Mouse (Mus musculus) ES-Bruce4 (cell line): ENCODE data around the gene Mov10.

Source experiments
- CTCF ChIP-seq: IDR thresholded peaks from one replicate; pipeline ENCODE4 v1.8.1; 2011; ENCODE audit warnings: low read depth, low read length
- EP300 ChIP-seq: IDR thresholded peaks from 2 replicates; pipeline ENCODE4 v1.6.1; 2011; ENCODE audit warnings: low read depth, low read length; ENCODE audit not compliant: insufficient read depth

DNA sequence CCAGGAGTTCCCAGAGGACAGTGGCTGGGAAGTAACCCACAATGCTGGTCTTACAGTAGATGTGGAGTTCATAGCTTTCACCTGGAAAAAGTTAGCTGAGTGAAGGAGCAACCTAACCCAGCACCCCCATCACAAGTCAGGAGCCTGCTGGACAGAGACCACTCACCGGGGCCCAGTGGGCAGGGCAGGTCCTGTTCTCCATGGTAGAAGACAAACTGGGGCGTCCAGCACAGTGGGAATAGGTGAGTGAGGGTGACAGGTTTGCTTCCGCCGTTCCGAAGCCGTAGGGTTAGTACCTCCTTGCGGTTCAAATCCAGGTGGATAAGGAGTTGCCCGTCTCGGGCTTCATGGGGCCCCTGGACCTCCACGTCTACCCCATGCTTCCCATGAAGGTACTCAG lies 14.1 kb downstream of the Mov10 start:
- TF ChIP-seq CTCF, result no peak
- no peak for TF ChIP-seq EP300
